Mouse (Mus musculus) hindbrain, embryonic 11.5 days (tissue): Measurements from ENCODE around the gene Hoxc6. TPM values are rescaled to one million over a fixed set of nuclear protein-coding genes. Genes with fewer than 3 reads are reported as not detected.

Source experiments
- ATAC-seq: fragments of 200-750 bp; cut with Nextera tagmentation; 2 replicates; pipeline ENCODE4 v1.8.0; 2017; ENCODE audit warnings: mild to moderate bottlenecking, moderate TSS enrichment, moderate library complexity; ENCODE audit not compliant: low FRiP score
- DNase-seq: peaks from one replicate; pipeline ENCODE4 v3.0.0-alpha.2; 2015; ENCODE audit warnings: low spot score
- H3K27ac ChIP-seq: fragments of 300-500 bp; sonication (generic); 2 replicates; pipeline ENCODE4 v1.5.1; 2014; ENCODE audit warnings: mild to moderate bottlenecking, low read depth, low read length
- H3K27me3 ChIP-seq: fragments of 300-500 bp; sonication (generic); 2 replicates; pipeline ENCODE4 v1.6.1; 2014; ENCODE audit warnings: mild to moderate bottlenecking, low read length, moderate library complexity, mixed read lengths; ENCODE audit not compliant: control insufficient read depth, insufficient read depth
- H3K36me3 ChIP-seq: fragments of 300-500 bp; sonication (generic); 2 replicates; pipeline ENCODE4 v1.6.1; 2014; ENCODE audit warnings: mild to moderate bottlenecking, low read length, moderate library complexity, mixed read lengths; ENCODE audit not compliant: control insufficient read depth, insufficient read depth
- H3K4me1 ChIP-seq: fragments of 300-500 bp; sonication (generic); replicated peaks from 2 replicates; pipeline ENCODE4 v1.6.1; 2014; ENCODE audit warnings: low read length, mixed read lengths; ENCODE audit not compliant: control insufficient read depth, insufficient read depth
- H3K4me2 ChIP-seq: fragments of 300-500 bp; sonication (generic); replicated peaks from 2 replicates; pipeline ENCODE4 v1.6.1; 2014; ENCODE audit warnings: mild to moderate bottlenecking, low read depth, low read length
- H3K4me3 ChIP-seq: fragments of 300-500 bp; sonication (generic); 2 replicates; pipeline ENCODE4 v1.5.1; 2014; ENCODE audit warnings: low read depth, low read length
- H3K9ac ChIP-seq: fragments of 300-500 bp; sonication (generic); 2 replicates; pipeline ENCODE4 v1.6.1; 2014; ENCODE audit warnings: low read depth, low read length
- H3K9me3 ChIP-seq: fragments of 300-500 bp; sonication (generic); 2 replicates; pipeline ENCODE4 v1.6.1; 2016; ENCODE audit warnings: low read length; ENCODE audit not compliant: control insufficient read depth
- WGBS: fragments of 180-500 bp; shearing (Covaris S2); extraction: QIAGEN DNeasy Blood & Tissue Kit; methylation state at CpG from one replicate; pipeline ENCODE4 v1.1.7; 2014; 5-methylcytosine and 5-hydroxymethylcytosine counted together
- polyA plus RNA-seq: library from polyadenylated mRNA; unstranded; fragments of >200 nt; fragmentation: Nextera tagmentation; extraction: Ambion mirVana; gene quantifications from 2 replicates; pipeline ENCODE4 v1.2.1, GENCODE M21; 2014

Gene Hoxc6
- polyA plus RNA-seq, 1 experiment from 2014 or later, result 0.45 TPM

DNA sequence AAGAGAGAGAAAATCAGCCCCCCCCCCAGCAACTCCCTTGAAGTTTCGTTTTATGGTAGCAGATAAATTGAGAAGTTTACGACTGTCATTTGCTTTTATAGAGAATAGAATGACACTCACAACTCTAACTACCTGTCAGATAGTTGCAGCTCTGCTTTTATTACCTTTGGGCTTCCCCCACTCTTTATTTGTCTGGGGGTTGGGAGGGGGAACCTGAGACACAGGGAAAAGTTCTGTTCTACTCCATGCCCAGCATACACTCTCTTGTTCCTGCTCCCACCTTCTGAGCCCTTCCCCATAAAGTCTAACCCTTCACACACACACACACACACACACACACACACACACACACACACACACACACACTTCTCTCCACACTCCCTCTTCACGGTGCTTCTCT is 5.2 kb upstream of the Hoxc6 start:
- no peaks in the 10 kb centered on the region for H3K36me3 ChIP-seq
- no peak for DNase-seq
- WGBS, result 0% methylated on average over 3 of the region's 3 CpGs
- H3K4me3 ChIP-seq, result no peak overlapping the region
- no peak for ATAC-seq
- H3K27me3 ChIP-seq, result peaks cover 98% of the 10 kb centered on the region
- H3K9ac ChIP-seq, result no peak overlapping the region
- no peak overlapping the region for H3K4me2 ChIP-seq
- 0 out of 2 replicates have a peak, but pooled peaks cover 5% of the 10 kb centered on the region for H3K4me1 ChIP-seq
- no peak overlapping the region for H3K27ac ChIP-seq
- H3K9me3 ChIP-seq, result no peaks in the 10 kb centered on the region

DNA sequence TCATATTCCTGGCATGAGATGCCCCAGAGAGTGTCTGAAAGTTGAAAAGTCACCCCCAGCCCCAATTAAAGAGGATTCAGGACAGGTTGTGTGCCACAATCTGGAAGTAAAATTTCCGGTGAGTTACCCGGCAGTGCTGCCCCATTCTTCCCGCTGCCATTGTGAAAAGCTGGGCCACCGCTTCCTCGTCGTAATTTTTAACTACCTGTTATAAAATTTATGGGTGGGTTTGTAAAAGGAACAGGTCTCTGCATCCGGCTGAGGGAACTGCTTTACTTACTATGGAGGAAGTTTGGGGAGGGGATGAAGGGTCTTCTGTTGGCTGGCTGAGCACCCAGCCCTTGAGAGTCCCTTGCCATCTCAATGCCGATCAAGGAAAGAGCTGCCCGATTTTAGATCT is 1.5 kb upstream of the Hoxc6 start:
- DNase-seq, result no peak
- under 1% methylated on average over 9 of the region's 9 CpGs for WGBS
- ATAC-seq, result no peak
- Histone ChIP-seq H3K27me3 (peaks cover 98% of the 10 kb centered on the region), H3K9ac (no peak overlapping the region), H3K4me3 (no peak overlapping the region), H3K27ac (no peak overlapping the region), H3K4me1 (0 out of 2 replicates have a peak, but pooled peaks cover 3% of the 10 kb centered on the region), H3K9me3 (no peaks in the 10 kb centered on the region), H3K4me2 (no peak overlapping the region), H3K36me3 (no peaks in the 10 kb centered on the region)

- 2% methylated on average over 3 of the region's 3 CpGs for WGBS
- no peak overlapping the region for H3K9ac ChIP-seq
Observed at GRCm38 (mm10) chr15:102997431-102997830, 626 bp upstream of the Hoxc6 start.

GRCm38 (mm10) chr15:102998608-102999182 is 638 bp downstream of the Hoxc6 start:
- ATAC-seq, result no peak
- peak overlapping the region; percentile 47; the same call in 1 of the 2 replicates for H3K4me2 ChIP-seq
- no peak for DNase-seq
- H3K36me3 ChIP-seq, result no peaks in the 10 kb centered on the region
- H3K4me1 ChIP-seq, result 0 out of 2 replicates have a peak, but pooled peaks cover 3% of the 10 kb centered on the region
- no peak overlapping the region for H3K9ac ChIP-seq
- H3K27me3 ChIP-seq, result peaks cover 98% of the 10 kb centered on the region
- 0% methylated on average over 19 of the region's 19 CpGs for WGBS
- no peaks in the 10 kb centered on the region for H3K9me3 ChIP-seq
- no peak overlapping the region for H3K27ac ChIP-seq
- H3K4me3 ChIP-seq, result no peak overlapping the region

More at GRCm38 (mm10) chr15:102997431-102997830, 626 bp upstream of the Hoxc6 start:
- ATAC-seq (no peak), DNase-seq (no peak)
- Histone ChIP-seq H3K9me3 (no peaks in the 10 kb centered on the region), H3K4me3 (no peak overlapping the region), H3K27ac (no peak overlapping the region), H3K4me2 (no peak overlapping the region), H3K36me3 (no peaks in the 10 kb centered on the region), H3K27me3 (peaks cover 98% of the 10 kb centered on the region), H3K4me1 (0 out of 2 replicates have a peak, but pooled peaks cover 3% of the 10 kb centered on the region)

- H3K27ac ChIP-seq, result no peak overlapping the region
- WGBS, result under 1% methylated on average over 26 of the region's 33 CpGs
- H3K9ac ChIP-seq, result no peak overlapping the region
- H3K4me3 ChIP-seq, result peak overlapping the region; percentile 30
- DNase-seq (peak; percentile 65), ATAC-seq (no peak)
- H3K4me2 ChIP-seq, result peak overlapping the region; percentile 47
- H3K9me3 ChIP-seq, result no peaks in the 10 kb centered on the region
- H3K4me1 ChIP-seq, result 0 out of 2 replicates have a peak, but pooled peaks cover 3% of the 10 kb centered on the region
- H3K27me3 ChIP-seq, result peaks cover 98% of the 10 kb centered on the region
- H3K36me3 ChIP-seq, result no peaks in the 10 kb centered on the region
Observed at GRCm38 (mm10) chr15:102999183-102999831, 1.2 kb downstream of the Hoxc6 start.

- ATAC-seq (no peak), DNase-seq (no peak)
- Histone ChIP-seq H3K9me3 (no peaks in the 10 kb centered on the region), H3K27ac (no peak overlapping the region), H3K4me3 (no peak overlapping the region), H3K27me3 (peaks cover 98% of the 10 kb centered on the region), H3K36me3 (no peaks in the 10 kb centered on the region), H3K4me2 (no peak overlapping the region), H3K4me1 (0 out of 2 replicates have a peak, but pooled peaks cover 3% of the 10 kb centered on the region), H3K9ac (no peak overlapping the region)
- under 1% methylated on average over 10 of the region's 11 CpGs for WGBS
Observed at GRCm38 (mm10) chr15:102999955-103000354, 1.9 kb downstream of the Hoxc6 start.

GRCm38 (mm10) chr15:103000501-103000901 is 2.4 kb downstream of the Hoxc6 start:
- WGBS, result 0% methylated on average over 24 of the region's 24 CpGs

DNA sequence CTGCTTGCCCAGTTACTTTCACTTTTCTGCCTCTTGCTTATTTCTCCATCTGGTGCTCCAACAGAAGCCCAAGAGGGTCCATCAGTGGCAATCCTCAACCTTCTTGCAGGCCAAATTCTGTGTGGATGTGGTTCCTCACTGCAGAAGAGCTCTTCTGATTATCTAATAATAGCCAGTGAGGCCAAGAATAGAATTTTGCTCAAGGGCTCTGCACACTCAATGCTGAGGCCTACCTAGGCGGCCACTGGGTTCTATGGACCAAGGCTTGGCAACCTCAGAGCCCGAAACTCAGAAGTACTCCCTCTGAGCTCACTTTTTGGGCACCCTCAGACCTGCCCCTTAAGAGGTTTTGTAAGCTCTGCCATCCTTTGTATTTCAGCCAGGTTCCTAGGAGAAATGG is 3.3 kb downstream of the Hoxc6 start:
- Histone ChIP-seq H3K36me3 (no peaks in the 10 kb centered on the region), H3K4me2 (no peak overlapping the region), H3K27me3 (peaks cover 98% of the 10 kb centered on the region), H3K9ac (no peak overlapping the region), H3K27ac (no peak overlapping the region), H3K9me3 (no peaks in the 10 kb centered on the region), H3K4me1 (0 out of 2 replicates have a peak, but pooled peaks cover 3% of the 10 kb centered on the region), H3K4me3 (no peak overlapping the region)
- WGBS, result 14% methylated on average over 2 of the region's 2 CpGs
- ATAC-seq (no peak), DNase-seq (no peak)

More at GRCm38 (mm10) chr15:103000501-103000901, 2.4 kb downstream of the Hoxc6 start:
- Histone ChIP-seq H3K9me3 (no peaks in the 10 kb centered on the region), H3K27ac (no peak overlapping the region), H3K9ac (no peak overlapping the region), H3K27me3 (peaks cover 98% of the 10 kb centered on the region), H3K4me3 (no peak overlapping the region), H3K36me3 (no peaks in the 10 kb centered on the region), H3K4me2 (no peak overlapping the region), H3K4me1 (0 out of 2 replicates have a peak, but pooled peaks cover 3% of the 10 kb centered on the region)
- DNase-seq (peak; percentile 56), ATAC-seq (no peak)

- ATAC-seq, result no peak
Observed at GRCm38 (mm10) chr15:103002156-103002555, 4.1 kb downstream of the Hoxc6 start.

More at GRCm38 (mm10) chr15:103002156-103002555, 4.1 kb downstream of the Hoxc6 start:
- Histone ChIP-seq H3K4me3 (no peak overlapping the region), H3K9ac (no peak overlapping the region), H3K4me1 (0 out of 2 replicates have a peak, but pooled peaks cover 3% of the 10 kb centered on the region), H3K9me3 (no peaks in the 10 kb centered on the region), H3K27ac (no peak overlapping the region), H3K4me2 (no peak overlapping the region), H3K27me3 (peaks cover 99% of the 10 kb centered on the region), H3K36me3 (no peaks in the 10 kb centered on the region)
- 6% methylated on average over 4 of the region's 4 CpGs for WGBS
- no peak for DNase-seq
